Mouse (Mus musculus) spleen, embryonic (tissue): ENCODE data around the gene Ano8.
"Not testable (repeated sequence)": the region's sequence is repeated elsewhere in the genome, so short reads cannot be mapped to it uniquely, and the experiment has no call there.

Experiments
- CTCF ChIA-PET: fragments of 350-600 bp; sonication (Branson Sonifier 250); formaldehyde crosslinking; loops from one replicate; lab custom pipeline; 2022; lab: Charles Lee

The Ano8 gene

GRCm38 (mm10) chr8:71485142-71486135 is at the start of gene Ano8:
Gene Ano8, minus strand, starts transcription at chr8:71485963.
- CTCF ChIA-PET, result no interaction called here

- CTCF ChIA-PET, result interaction anchor here (1.1 kb wide), 1 partner anchor 126 kb away, joined by 3 read pairs; no protein-coding TSS in a partner anchor
These were observed 48.6 kb upstream of the Ano8 start for GRCm38 (mm10) chr8:71534263-71534810.

GRCm38 (mm10) chr8:71530735-71531467 is 45.1 kb upstream of the Ano8 start:
- CTCF ChIA-PET, result not testable (repeated sequence)

- CTCF ChIA-PET, result interaction anchor here (0.7 kb wide), 1 partner anchor 157 kb away, joined by 3 read pairs; no protein-coding TSS in a partner anchor
These were observed 42.8 kb upstream of the Ano8 start for GRCm38 (mm10) chr8:71528362-71529073.

GRCm38 (mm10) chr8:71527162-71527870 is 41.6 kb upstream of the Ano8 start:
- CTCF ChIA-PET, result interaction anchor here (0.6 kb wide), 1 partner anchor 14 kb away, joined by 4 read pairs; no protein-coding TSS in a partner anchor

- CTCF ChIA-PET, result interaction anchor here (0.6 kb wide), 1 partner anchor 13 kb away, joined by 4 read pairs; no protein-coding TSS in a partner anchor
These were observed 40.5 kb upstream of the Ano8 start for GRCm38 (mm10) chr8:71526272-71526671.

- CTCF ChIA-PET, result interaction anchor here (0.6 kb wide), 1 partner anchor 34 kb away, joined by 3 read pairs; no protein-coding TSS in a partner anchor
These were observed 39.7 kb upstream of the Ano8 start, which contains the start of gene Ccdc194 for GRCm38 (mm10) chr8:71525226-71526050. Gene Ccdc194, minus strand, starts transcription at chr8:71525711.

GRCm38 (mm10) chr8:71521634-71522033 is 35.9 kb upstream of the Ano8 start:
- CTCF ChIA-PET, result interaction anchor here (0.6 to 1.1 kb wide), 2 partner anchors 27 to 80 kb away, joined by 3 to 4 read pairs; no protein-coding TSS in a partner anchor

- CTCF ChIA-PET, result not testable (repeated sequence)
These were observed 33.5 kb upstream of the Ano8 start for GRCm38 (mm10) chr8:71519037-71519825.

- CTCF ChIA-PET, result no interaction called here
These were observed 31.0 kb upstream of the Ano8 start for GRCm38 (mm10) chr8:71516786-71517185.

GRCm38 (mm10) chr8:71515043-71515442 is 29.3 kb upstream of the Ano8 start:
- CTCF ChIA-PET, result no interaction called here

- CTCF ChIA-PET, result interaction anchor here (0.6 kb wide), 2 partner anchors 11 to 14 kb away, joined by 4 to 13 read pairs; no protein-coding TSS in a partner anchor
These were observed 27.4 kb upstream of the Ano8 start for GRCm38 (mm10) chr8:71513018-71513754.

GRCm38 (mm10) chr8:71511644-71512043 is 25.9 kb upstream of the Ano8 start, which contains the start of gene Plvap:
Gene Plvap, minus strand, starts transcription at chr8:71511752.
- CTCF ChIA-PET, result interaction anchor here (0.6 kb wide), 1 partner anchor 623 kb away, joined by 3 read pairs; no protein-coding TSS in a partner anchor

- CTCF ChIA-PET, result no interaction called here
These were observed 23.6 kb upstream of the Ano8 start for GRCm38 (mm10) chr8:71509316-71509715.

GRCm38 (mm10) chr8:71507589-71508104 is 21.9 kb upstream of the Ano8 start:
- CTCF ChIA-PET, result no interaction called here

- CTCF ChIA-PET, result no interaction called here
These were observed 20.2 kb upstream of the Ano8 start for GRCm38 (mm10) chr8:71505979-71506378.

- CTCF ChIA-PET, result no interaction called here
These were observed 19.6 kb upstream of the Ano8 start for GRCm38 (mm10) chr8:71505326-71505725.
